Mouse (Mus musculus) embryonic fibroblast, embryonic 13.5 days (primary cell): ENCODE data around the gene Magi2.

Experiments used
- CTCF ChIP-seq: IDR thresholded peaks from 2 replicates; pipeline ENCODE4 v1.5.1; 2011; ENCODE audit warnings: mild to moderate bottlenecking, control low read depth, low read length, moderate library complexity, borderline replicate concordance; ENCODE audit not compliant: insufficient read depth
- POLR2A ChIP-seq: IDR thresholded peaks from 2 replicates; pipeline ENCODE4 v1.6.1; 2011; ENCODE audit warnings: low read depth, mild to moderate bottlenecking, control low read depth, low read length, moderate library complexity

DNA sequence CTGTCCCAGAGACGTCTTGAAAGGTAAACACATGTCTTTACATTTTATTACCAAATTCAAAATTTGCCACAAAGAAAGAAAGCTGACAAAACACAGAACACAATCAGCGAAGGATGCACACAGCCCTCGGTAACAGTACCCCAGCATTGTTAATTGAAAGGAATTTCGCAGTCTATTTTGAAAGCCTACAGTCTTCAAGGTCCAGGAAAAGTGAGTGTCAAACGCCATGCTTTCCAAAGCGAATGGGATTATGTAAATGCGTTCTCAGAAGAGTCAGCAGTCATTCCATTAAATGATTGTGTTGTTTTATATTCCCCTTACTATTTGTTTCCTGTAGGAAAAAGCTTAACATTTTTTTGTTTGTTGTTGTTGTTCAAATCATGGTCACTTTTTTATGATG, 261.1 kb downstream of the Magi2 start:
- no peak for TF ChIP-seq CTCF
- TF ChIP-seq POLR2A, result no peak
